Mouse (Mus musculus) kidney, postnatal 0 days (tissue): ENCODE data around the gene Clstn2. TPM values are rescaled to one million over a fixed set of nuclear protein-coding genes. Genes with fewer than 3 reads are reported as not detected.

ENCODE experiments used
- ATAC-seq: fragments of 200-750 bp; cut with Nextera tagmentation; replicated peaks from 2 replicates; pipeline ENCODE4 v1.8.0; 2017; ENCODE audit warnings: low read depth, moderate number of reproducible peaks, moderate TSS enrichment, moderate library complexity; ENCODE audit not compliant: low FRiP score
- DNase-seq: peaks from one replicate; pipeline ENCODE4 v3.0.0-alpha.2; 2016; ENCODE audit warnings: low spot score
- H3K27ac ChIP-seq: fragments of 300-500 bp; sonication (generic); 2 replicates; pipeline ENCODE4 v1.5.1; 2014; ENCODE audit warnings: mild to moderate bottlenecking
- H3K27me3 ChIP-seq: fragments of 300-500 bp; sonication (generic); 2 replicates; pipeline ENCODE4 v1.6.1; 2014; ENCODE audit warnings: low read length, mixed read lengths; ENCODE audit not compliant: insufficient read depth
- H3K36me3 ChIP-seq: fragments of 300-500 bp; sonication (generic); 2 replicates; pipeline ENCODE4 v1.6.1; 2014; ENCODE audit warnings: low read length, mixed read lengths; ENCODE audit not compliant: insufficient read depth
- H3K4me1 ChIP-seq: fragments of 300-500 bp; sonication (generic); replicated peaks from 2 replicates; pipeline ENCODE4 v1.6.1; 2014; ENCODE audit warnings: antibody characterized with exemption, low read length, mixed read lengths; ENCODE audit not compliant: insufficient read depth
- H3K4me2 ChIP-seq: fragments of 300-500 bp; sonication (generic); 2 replicates; pipeline ENCODE4 v1.6.1; 2014; ENCODE audit warnings: mild to moderate bottlenecking, low read length, moderate library complexity, mixed read lengths
- H3K4me3 ChIP-seq: fragments of 300-500 bp; sonication (generic); replicated peaks from 2 replicates; pipeline ENCODE4 v1.5.1; 2014; ENCODE audit warnings: low read depth, low read length
- H3K9ac ChIP-seq: fragments of 300-500 bp; sonication (generic); 2 replicates; pipeline ENCODE4 v1.6.1; 2014; ENCODE audit warnings: low read depth, low read length
- H3K9me3 ChIP-seq: fragments of 300-500 bp; sonication (generic); replicated peaks from 2 replicates; pipeline ENCODE4 v1.6.1; 2016; ENCODE audit warnings: low read length, inconsistent platforms, mixed read lengths
- CTCF ChIP-seq: IDR thresholded peaks from 2 replicates; pipeline ENCODE4 v1.5.1; 2016; ENCODE audit warnings: antibody characterized with exemption, low read depth, mild to moderate bottlenecking, moderate library complexity
- WGBS: fragments of 180-500 bp; shearing (Covaris S2); extraction: QIAGEN DNeasy Blood & Tissue Kit; methylation state at CpG from one replicate; pipeline ENCODE4 v1.1.7; 2014; 5-methylcytosine and 5-hydroxymethylcytosine counted together
- polyA plus RNA-seq: library from polyadenylated mRNA; unstranded; fragments of >200 nt; fragmentation: Nextera tagmentation; extraction: Ambion mirVana; gene quantifications from 2 replicates; pipeline ENCODE4 v1.2.1, GENCODE M21; 2015

The Clstn2 gene
- polyA plus RNA-seq, 1 experiment from 2014 or later, result 0.91 TPM

DNA sequence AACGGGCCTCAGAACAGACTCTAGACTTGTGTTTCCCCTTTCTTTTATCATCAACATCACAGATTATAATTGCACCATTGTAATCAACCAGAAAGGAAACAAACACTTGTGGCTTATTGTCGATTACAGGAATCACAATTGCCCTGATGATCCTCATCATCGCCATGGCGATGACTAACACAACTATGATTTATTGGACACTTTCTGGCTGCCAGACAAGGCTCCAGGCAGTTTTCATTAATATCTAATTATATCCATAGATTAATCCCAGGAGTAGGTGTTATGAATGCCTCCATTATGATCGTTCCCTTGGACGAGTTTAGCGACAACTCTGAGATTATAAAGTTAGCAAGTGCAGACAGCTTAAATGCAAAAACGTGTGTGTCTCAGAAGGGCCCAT, 239.3 kb downstream of the Clstn2 start:
- ATAC-seq, result no peak
- WGBS, result 65% methylated on average over 8 of the region's 8 CpGs

DNA sequence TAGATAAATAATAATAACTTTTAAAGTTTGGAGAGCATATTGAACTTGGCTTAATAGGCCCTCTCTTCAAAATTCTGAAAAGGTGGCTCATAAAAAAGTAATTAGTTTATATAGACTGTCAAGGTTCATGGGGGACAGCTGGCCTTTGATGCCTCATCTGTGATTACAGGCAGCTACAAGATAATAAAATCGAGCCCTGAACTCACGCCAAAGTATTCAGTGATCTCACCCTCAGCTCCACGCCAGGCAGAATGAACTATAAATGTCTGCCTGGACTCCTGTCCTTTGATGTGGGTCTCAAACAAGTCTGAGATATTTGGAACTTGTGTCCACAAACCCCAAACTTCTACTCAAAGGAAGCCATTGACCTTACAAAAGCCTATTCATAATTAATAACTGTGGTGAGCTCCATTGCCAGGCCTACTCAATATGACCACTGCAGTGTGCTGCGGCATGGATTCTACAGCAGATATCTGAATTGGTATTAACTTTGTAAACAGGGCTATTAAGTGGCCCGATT, 244.8 kb downstream of the Clstn2 start:
- DNase-seq, result no peak
- no peaks in the 10 kb centered on the region for H3K9me3 ChIP-seq
- no peak for TF ChIP-seq CTCF
- no peaks in the 10 kb centered on the region for H3K36me3 ChIP-seq
- 61% methylated on average over 5 of the region's 5 CpGs for WGBS
- no peak for ATAC-seq
- H3K4me2 ChIP-seq, result no peak overlapping the region
- no peaks in the 10 kb centered on the region for H3K27me3 ChIP-seq
- no peak overlapping the region for H3K27ac ChIP-seq
- H3K4me3 ChIP-seq, result no peak overlapping the region
- no peaks in the 10 kb centered on the region for H3K4me1 ChIP-seq
- no peak overlapping the region for H3K9ac ChIP-seq

More for the DNA sequence above, 239.3 kb downstream of the Clstn2 start:
- H3K9me3 ChIP-seq, result no peaks in the 10 kb centered on the region
- no peak overlapping the region for H3K4me2 ChIP-seq
- H3K4me1 ChIP-seq, result no peaks in the 10 kb centered on the region
- H3K4me3 ChIP-seq, result no peak overlapping the region
- no peak overlapping the region for H3K9ac ChIP-seq
- no peak for DNase-seq
- no peak for TF ChIP-seq CTCF
- no peaks in the 10 kb centered on the region for H3K36me3 ChIP-seq
- no peak overlapping the region for H3K27ac ChIP-seq
- H3K27me3 ChIP-seq, result no peaks in the 10 kb centered on the region

DNA sequence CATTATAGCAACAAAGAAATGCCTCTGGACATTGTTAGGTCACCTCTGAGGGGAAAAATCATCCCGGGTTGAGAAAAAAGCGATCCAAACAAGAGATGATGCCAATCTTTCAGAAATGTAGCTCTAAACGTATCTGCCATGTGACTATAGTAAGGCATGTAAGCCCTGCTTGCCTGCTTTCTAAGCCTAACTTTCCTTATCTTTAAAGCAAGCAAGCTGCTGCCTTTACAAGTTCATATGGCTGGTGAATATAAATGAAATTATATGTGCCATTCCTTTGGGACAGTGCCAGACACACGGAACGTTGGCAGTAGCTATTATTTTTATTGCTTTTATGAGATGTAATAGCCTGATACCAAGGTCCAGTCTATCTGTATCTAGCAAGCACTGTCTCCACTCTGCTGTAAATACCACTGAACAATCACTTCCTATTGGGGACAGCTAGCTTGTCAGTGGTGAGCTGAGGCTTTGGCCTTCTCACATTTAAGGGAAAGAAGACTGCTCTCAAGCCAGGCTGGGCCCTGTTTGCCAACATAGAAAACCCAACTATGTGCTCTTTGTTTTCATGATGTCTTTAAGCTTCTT, 252.9 kb downstream of the Clstn2 start:
- H3K27me3 ChIP-seq, result no peaks in the 10 kb centered on the region
- no peaks in the 10 kb centered on the region for H3K36me3 ChIP-seq
- H3K4me1 ChIP-seq, result no peaks in the 10 kb centered on the region
- H3K4me2 ChIP-seq, result no peak overlapping the region
- TF ChIP-seq CTCF, result no peak
- H3K4me3 ChIP-seq, result no peak overlapping the region
- no peak overlapping the region for H3K9ac ChIP-seq
- ATAC-seq, result no peak
- no peaks in the 10 kb centered on the region for H3K9me3 ChIP-seq
- DNase-seq, result no peak
- WGBS, result 62% methylated on average over 5 of the region's 5 CpGs
- no peak overlapping the region for H3K27ac ChIP-seq

DNA sequence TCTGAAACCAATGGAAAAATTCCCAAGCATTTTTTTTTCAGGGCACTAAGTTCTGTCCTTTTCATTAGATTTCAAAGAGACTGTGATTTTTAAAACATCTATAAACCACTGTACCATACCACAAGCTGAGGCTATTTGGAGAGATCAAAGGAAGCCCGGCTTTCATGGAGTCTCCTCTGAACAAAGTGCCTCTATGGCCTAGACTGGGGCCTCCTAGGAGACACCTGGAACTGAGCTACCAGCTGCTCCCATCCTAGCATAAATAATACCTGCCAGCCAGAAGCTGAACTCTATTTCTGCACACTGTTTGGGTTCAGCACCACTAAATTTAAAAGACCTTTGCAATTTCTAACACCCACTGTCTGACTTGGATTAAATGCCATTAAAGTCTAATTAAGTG, 257.2 kb downstream of the Clstn2 start:
- no peak overlapping the region for H3K4me2 ChIP-seq
- no peaks in the 10 kb centered on the region for H3K27me3 ChIP-seq
- no peak for TF ChIP-seq CTCF
- no peak overlapping the region for H3K4me3 ChIP-seq
- H3K9ac ChIP-seq, result no peak overlapping the region
- no peak for DNase-seq
- no peaks in the 10 kb centered on the region for H3K4me1 ChIP-seq
- H3K36me3 ChIP-seq, result no peaks in the 10 kb centered on the region
- H3K9me3 ChIP-seq, result no peaks in the 10 kb centered on the region
- H3K27ac ChIP-seq, result no peak overlapping the region
- WGBS, result 52% methylated on average over 1 of the region's 1 CpGs
- ATAC-seq, result no peak

DNA sequence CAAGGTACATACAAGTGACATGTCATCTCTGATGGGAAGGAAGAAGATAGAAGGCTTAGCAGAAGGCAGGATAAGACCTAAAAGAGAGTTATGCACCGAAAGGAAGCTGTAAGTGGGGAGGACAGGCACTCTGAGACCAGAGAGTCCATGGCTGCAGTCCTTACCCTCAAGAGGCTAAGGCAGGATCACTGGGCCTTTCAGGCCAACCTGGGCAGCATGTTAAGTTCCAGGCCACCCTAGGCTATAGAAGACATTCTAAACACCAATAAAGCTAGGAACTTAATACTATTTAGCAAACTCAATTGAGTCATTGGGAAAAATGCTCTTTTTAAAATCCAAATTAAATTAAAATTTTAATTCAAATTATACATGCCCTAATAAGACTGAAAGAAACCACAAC, 258.0 kb downstream of the Clstn2 start:
- Histone ChIP-seq H3K4me3 (no peak overlapping the region), H3K27ac (no peak overlapping the region), H3K36me3 (no peaks in the 10 kb centered on the region), H3K27me3 (no peaks in the 10 kb centered on the region), H3K4me1 (no peaks in the 10 kb centered on the region), H3K9me3 (no peaks in the 10 kb centered on the region), H3K9ac (no peak overlapping the region), H3K4me2 (no peak overlapping the region)
- TF ChIP-seq CTCF, result no peak
- no peak for ATAC-seq
- DNase-seq, result no peak
- 88% methylated on average over 1 of the region's 1 CpGs for WGBS

DNA sequence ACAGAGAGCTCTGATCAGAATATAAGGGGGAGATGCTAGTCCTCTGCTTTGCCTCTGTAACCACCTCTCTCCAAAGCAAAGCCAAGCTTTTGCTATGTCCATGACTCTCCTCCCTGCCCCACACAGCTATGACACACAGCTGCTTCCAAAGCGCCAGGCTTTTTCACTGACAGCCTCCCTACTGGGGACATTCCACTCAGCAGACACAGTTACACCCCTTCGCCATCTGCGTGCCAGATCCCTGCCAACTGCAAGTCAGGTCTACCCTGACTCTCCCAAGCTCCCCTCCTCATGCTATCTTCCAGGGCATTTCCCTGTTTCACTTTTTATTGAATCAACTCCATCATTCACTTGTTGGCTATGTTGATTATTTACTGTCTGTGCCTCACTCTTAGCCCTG, 259.1 kb downstream of the Clstn2 start:
- H3K4me2 ChIP-seq, result no peak overlapping the region
- WGBS, result 86% methylated on average over 3 of the region's 3 CpGs
- no peak for DNase-seq
- no peaks in the 10 kb centered on the region for H3K9me3 ChIP-seq
- no peaks in the 10 kb centered on the region for H3K4me1 ChIP-seq
- no peaks in the 10 kb centered on the region for H3K36me3 ChIP-seq
- no peak overlapping the region for H3K27ac ChIP-seq
- H3K4me3 ChIP-seq, result no peak overlapping the region
- H3K9ac ChIP-seq, result no peak overlapping the region
- no peaks in the 10 kb centered on the region for H3K27me3 ChIP-seq
- no peak for TF ChIP-seq CTCF
- ATAC-seq, result no peak

DNA sequence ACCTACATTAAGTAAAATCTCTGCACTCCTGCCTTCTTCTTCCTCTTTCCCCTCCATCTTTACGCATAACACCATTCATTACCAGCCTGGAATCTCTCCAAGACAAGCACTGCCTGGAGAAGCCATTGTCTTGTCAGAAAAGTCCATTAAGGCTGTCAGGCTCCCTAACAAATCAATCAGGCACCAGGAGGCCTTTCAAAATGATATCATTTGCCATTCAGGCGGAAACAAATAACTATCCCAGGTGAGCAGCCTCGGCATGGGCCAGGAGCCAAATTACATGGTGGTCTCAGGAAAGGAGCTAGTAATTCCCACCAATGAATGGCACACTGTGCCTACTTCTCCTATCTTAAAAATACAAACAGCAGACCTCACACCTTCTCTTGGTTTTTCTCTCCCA, 260.6 kb downstream of the Clstn2 start:
- DNase-seq (no peak), ATAC-seq (no peak)
- H3K9me3 ChIP-seq, result no peaks in the 10 kb centered on the region
- H3K4me3 ChIP-seq, result no peak overlapping the region
- H3K36me3 ChIP-seq, result no peaks in the 10 kb centered on the region
- H3K4me2 ChIP-seq, result no peak overlapping the region
- H3K4me1 ChIP-seq, result no peaks in the 10 kb centered on the region
- H3K27ac ChIP-seq, result no peak overlapping the region
- no peaks in the 10 kb centered on the region for H3K27me3 ChIP-seq
- no peak overlapping the region for H3K9ac ChIP-seq
- WGBS, result 55% methylated on average over 3 of the region's 3 CpGs
- TF ChIP-seq CTCF, result no peak
